ENCODE assay signal across 10 mouse cellular contexts in the genomic region with DNA sequence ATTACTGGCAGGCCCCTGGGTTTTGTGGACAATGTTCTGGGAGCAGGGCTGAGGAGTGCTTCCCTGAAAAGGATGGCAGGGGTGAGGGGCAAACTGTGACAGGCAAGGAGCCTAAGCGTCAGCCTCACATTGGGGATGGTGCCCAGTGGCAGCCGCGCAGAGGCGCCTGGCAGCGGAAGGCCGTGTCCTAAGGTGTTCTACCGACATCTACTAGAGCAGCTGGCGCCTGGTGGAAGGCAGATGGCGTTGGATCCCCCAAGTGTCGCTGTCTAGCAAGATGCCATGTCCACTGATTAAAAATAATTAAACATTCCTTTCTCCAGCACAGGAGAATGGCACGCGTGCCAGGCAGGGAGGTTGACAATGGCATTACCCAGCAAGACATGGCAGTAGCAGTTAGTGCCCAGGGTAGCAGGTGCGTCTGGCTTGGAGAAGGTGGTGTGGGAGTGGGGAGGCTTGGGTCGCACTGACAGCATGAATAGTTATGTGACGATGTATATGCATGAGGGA.
DNase-seq lines count a peak whose midpoint lies in the region; ATAC-seq and TF ChIP-seq lines count a peak whose summit lies in the region.
"Had no signal": no experiment of that assay in that cellular context is flagged by ENCODE, and none has a peak within 500 bp of the region (broad histone marks: within the 10 kb centered on the region; RNA-seq: fewer than 3 reads in every experiment).

No protein-coding gene starts in this region.

- TF ChIP-seq CTCF in lung, postnatal 0 days (IDR thresholded peaks at IDR 0.05) = no peak

- peak overlapping the region; percentile 46 for H3K4me2 ChIP-seq in forebrain, embryonic 12.5 days
- peak overlapping the region; percentile 41 for H3K4me2 ChIP-seq in limb, embryonic 13.5 days (replicated peaks)
- no peak overlapping the region for H3K4me2 ChIP-seq in lung, postnatal 0 days (replicated peaks; ENCODE audit: low read depth, low read length)
- H3K4me2 ChIP-seq: liver, embryonic 13.5 days had no signal

- no peak for TF ChIP-seq EP300 in lung, postnatal 0 days (IDR thresholded peaks at IDR 0.05)

- H3K27ac ChIP-seq in embryonic facial prominence, embryonic 10.5 days (replicated peaks) = peak overlapping the region; percentile 77
- H3K27ac ChIP-seq in forebrain, embryonic 12.5 days = peak overlapping the region; percentile 80
- no peak overlapping the region for H3K27ac ChIP-seq in limb, embryonic 13.5 days
- no peak overlapping the region for H3K27ac ChIP-seq in lung, postnatal 0 days (ENCODE audit: low read length)
- H3K27ac ChIP-seq: liver, embryonic 13.5 days had no signal

- ATAC-seq in forebrain, embryonic 12.5 days (ENCODE audit: low FRiP score) = peak; percentile 75
- ATAC-seq in limb, embryonic 13.5 days (ENCODE audit: low FRiP score, low read depth) = no peak
- no peak for ATAC-seq in lung, postnatal 0 days

- no peaks in the 10 kb centered on the region for H3K9me3 ChIP-seq in embryonic facial prominence, embryonic 10.5 days
- no peaks in the 10 kb centered on the region for H3K9me3 ChIP-seq in forebrain, embryonic 12.5 days
- no peaks in the 10 kb centered on the region for H3K9me3 ChIP-seq in limb, embryonic 13.5 days
- no peaks in the 10 kb centered on the region for H3K9me3 ChIP-seq in lung, postnatal 0 days (ENCODE audit: low read length)
- H3K9me3 ChIP-seq: liver, embryonic 13.5 days had no signal

- H3K4me3 ChIP-seq in embryonic facial prominence, embryonic 10.5 days = peak overlapping the region; percentile 43
- no peak overlapping the region for H3K4me3 ChIP-seq in forebrain, embryonic 12.5 days (replicated peaks)
- H3K4me3 ChIP-seq in limb, embryonic 13.5 days = no peak overlapping the region
- no peak overlapping the region for H3K4me3 ChIP-seq in lung, postnatal 0 days (ENCODE audit: low read depth, low read length)
- H3K4me3 ChIP-seq: liver, embryonic 13.5 days had no signal

- peak; percentile 19 to 29 for DNase-seq in layer of hippocampus, postnatal 10 days (ENCODE audit: low spot score in 2 of 2)
- no peak for DNase-seq in layer of hippocampus, postnatal 25 days (ENCODE audit: extremely low spot score in 1 of 2, low spot score in 1 of 2)
- no peak for DNase-seq in embryonic facial prominence, embryonic 10.5 days (ENCODE audit: low spot score)
- DNase-seq in ovary, postnatal 14 days (ENCODE audit: low spot score) = no peak
- DNase-seq in adrenal gland, postnatal 10 days = no peak
- no peak for DNase-seq in lung, postnatal 0 days (ENCODE audit: low spot score)
- DNase-seq: liver, embryonic 13.5 days; thymus, adult 18-20 months had no signal

- WGBS in embryonic facial prominence, embryonic 10.5 days = 27% methylated on average over 15 of the region's 15 CpGs
- WGBS in forebrain, embryonic 12.5 days = 23% methylated on average over 15 of the region's 15 CpGs
- WGBS in limb, embryonic 13.5 days = 46% methylated on average over 15 of the region's 15 CpGs
- WGBS in lung, postnatal 0 days = 41% methylated on average over 15 of the region's 15 CpGs

- H3K4me1 ChIP-seq in embryonic facial prominence, embryonic 10.5 days = peaks cover 26% of the 10 kb centered on the region
- peaks cover 40% of the 10 kb centered on the region for H3K4me1 ChIP-seq in forebrain, embryonic 12.5 days
- H3K4me1 ChIP-seq in limb, embryonic 13.5 days = peaks cover 16% of the 10 kb centered on the region
- peaks cover 5% of the 10 kb centered on the region; the same call in 1 of the 2 replicates for H3K4me1 ChIP-seq in lung, postnatal 0 days (ENCODE audit: insufficient read depth, low read depth, low read length)
- H3K4me1 ChIP-seq: liver, embryonic 13.5 days had no signal

- H3K36me3 ChIP-seq in embryonic facial prominence, embryonic 10.5 days (replicated peaks) = no peaks in the 10 kb centered on the region
- H3K36me3 ChIP-seq in forebrain, embryonic 12.5 days (replicated peaks) = no peaks in the 10 kb centered on the region
- no peaks in the 10 kb centered on the region for H3K36me3 ChIP-seq in limb, embryonic 13.5 days
- no peaks in the 10 kb centered on the region for H3K36me3 ChIP-seq in lung, postnatal 0 days (ENCODE audit: insufficient read depth, low read length)
- H3K36me3 ChIP-seq: liver, embryonic 13.5 days had no signal

- H3K9ac ChIP-seq in forebrain, embryonic 12.5 days = no peak overlapping the region
- H3K9ac ChIP-seq in limb, embryonic 13.5 days = no peak overlapping the region
- no peak overlapping the region for H3K9ac ChIP-seq in lung, postnatal 0 days (replicated peaks; ENCODE audit: low read depth)
- H3K9ac ChIP-seq: liver, embryonic 13.5 days had no signal

- H3K27me3 ChIP-seq in embryonic facial prominence, embryonic 10.5 days (replicated peaks; ENCODE audit: low read depth, poor library complexity, severe bottlenecking) = peaks cover 24% of the 10 kb centered on the region
- H3K27me3 ChIP-seq in forebrain, embryonic 12.5 days = 0 out of 2 replicates have a peak, but pooled peaks cover 4% of the 10 kb centered on the region
- peaks cover 22% of the 10 kb centered on the region for H3K27me3 ChIP-seq in limb, embryonic 13.5 days
- H3K27me3 ChIP-seq in lung, postnatal 0 days (replicated peaks; ENCODE audit: insufficient read depth, low read length) = no peaks in the 10 kb centered on the region

Comparison
In these comparisons a context has a peak if more than half of its experiments do, and no peak if none do; other contexts are left out.
1. DNase-seq: peak in layer of hippocampus, postnatal 10 days (2 of 2); none in layer of hippocampus, postnatal 25 days (0 of 2), embryonic facial prominence, embryonic 10.5 days (single experiment), ovary, postnatal 14 days (single experiment), adrenal gland, postnatal 10 days (single experiment) and lung, postnatal 0 days (single experiment).
2. H3K27ac ChIP-seq: peak in embryonic facial prominence, embryonic 10.5 days (single experiment) and forebrain, embryonic 12.5 days (single experiment); none in limb, embryonic 13.5 days (single experiment) and lung, postnatal 0 days (single experiment).